In the genomic region with DNA sequence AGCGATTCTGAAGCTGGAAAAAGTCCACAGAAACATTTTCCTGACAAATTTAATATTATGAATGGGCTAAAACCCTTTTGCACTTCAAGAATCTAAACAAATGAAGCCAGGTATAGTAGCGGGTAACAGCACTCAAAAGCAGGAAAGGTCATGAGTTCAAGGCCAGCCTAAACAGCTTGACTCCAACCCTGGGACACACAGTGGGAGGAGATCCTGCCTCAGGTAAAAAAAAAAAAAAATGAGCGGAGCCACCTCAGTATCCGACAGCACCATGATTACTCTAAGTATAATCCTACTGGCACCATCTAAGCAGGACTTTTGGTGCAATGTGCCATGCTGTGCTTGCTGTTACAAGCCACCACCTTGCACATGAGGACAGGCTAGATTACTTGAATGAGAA, we compare ENCODE assay signal across 8 mouse cellular contexts. TPM values are rescaled to one million over a fixed set of nuclear protein-coding genes. Genes with fewer than 3 reads are reported as not detected.
DNase-seq lines count a peak whose midpoint lies in the region; ATAC-seq lines count a peak whose summit lies in the region.
"Had no signal": no experiment of that assay in that cellular context is flagged by ENCODE, and none has a peak within 500 bp of the region (broad histone marks: within the 10 kb centered on the region; RNA-seq: fewer than 3 reads in every experiment).

No protein-coding gene starts in this region.

- no peak overlapping the region for H3K27ac ChIP-seq in lung, embryonic 16.5 days (ENCODE audit: low read length)
- H3K27ac ChIP-seq in forebrain, embryonic 13.5 days, result no peak overlapping the region
- no peak overlapping the region for H3K27ac ChIP-seq in liver, embryonic 11.5 days (ENCODE audit: low read depth, low read length)
- no peak overlapping the region for H3K27ac ChIP-seq in stomach, embryonic 16.5 days (ENCODE audit: low read length)

- no peak overlapping the region for H3K4me3 ChIP-seq in lung, embryonic 16.5 days (ENCODE audit: low read length)
- peak overlapping the region; percentile 100 for H3K4me3 ChIP-seq in forebrain, embryonic 13.5 days
- no peak overlapping the region for H3K4me3 ChIP-seq in liver, embryonic 11.5 days (ENCODE audit: low read depth, low read length)
- H3K4me3 ChIP-seq in stomach, embryonic 16.5 days (replicated peaks; ENCODE audit: low read length), result no peak overlapping the region

- peaks cover 14% of the 10 kb centered on the region for H3K4me1 ChIP-seq in lung, embryonic 16.5 days (replicated peaks; ENCODE audit: control insufficient read depth, insufficient read depth, low read length)
- H3K4me1 ChIP-seq in forebrain, embryonic 13.5 days, result peaks cover 20% of the 10 kb centered on the region
- peaks cover 6% of the 10 kb centered on the region for H3K4me1 ChIP-seq in liver, embryonic 11.5 days (replicated peaks; ENCODE audit: control insufficient read depth, insufficient read depth, low read length)
- H3K4me1 ChIP-seq in stomach, embryonic 16.5 days (ENCODE audit: control insufficient read depth, insufficient read depth, low read length), result peaks cover 10% of the 10 kb centered on the region

- H3K9ac ChIP-seq in lung, embryonic 16.5 days (ENCODE audit: low read length), result no peak overlapping the region
- peak overlapping the region; percentile 99; the same call in 1 of the 2 replicates for H3K9ac ChIP-seq in forebrain, embryonic 13.5 days
- no peak overlapping the region for H3K9ac ChIP-seq in liver, embryonic 11.5 days (ENCODE audit: low read depth, low read length)
- H3K9ac ChIP-seq in stomach, embryonic 16.5 days (ENCODE audit: low read length), result no peak overlapping the region

- no peak for ATAC-seq in lung, embryonic 16.5 days (ENCODE audit: low read depth)
- no peak for ATAC-seq in forebrain, embryonic 13.5 days
- ATAC-seq in liver, embryonic 11.5 days (replicated peaks; ENCODE audit: low FRiP score), result no peak
- no peak for ATAC-seq in stomach, embryonic 16.5 days (ENCODE audit: insufficient read depth, low FRiP score)

- H3K4me2 ChIP-seq in lung, embryonic 16.5 days (ENCODE audit: low read depth, low read length), result peak overlapping the region; percentile 90; the same call in 1 of the 2 replicates
- peak overlapping the region; percentile 83 for H3K4me2 ChIP-seq in forebrain, embryonic 13.5 days
- H3K4me2 ChIP-seq in liver, embryonic 11.5 days, result peak overlapping the region; percentile 96; the same call in 1 of the 2 replicates
- peak overlapping the region; percentile 94 for H3K4me2 ChIP-seq in stomach, embryonic 16.5 days (ENCODE audit: low read depth, low read length)

- no peaks in the 10 kb centered on the region for H3K9me3 ChIP-seq in lung, embryonic 16.5 days (ENCODE audit: control insufficient read depth, low read length)
- H3K9me3 ChIP-seq in forebrain, embryonic 13.5 days (replicated peaks), result no peaks in the 10 kb centered on the region
- no peaks in the 10 kb centered on the region for H3K9me3 ChIP-seq in liver, embryonic 11.5 days (ENCODE audit: control insufficient read depth, low read length)
- no peaks in the 10 kb centered on the region for H3K9me3 ChIP-seq in stomach, embryonic 16.5 days (replicated peaks; ENCODE audit: control insufficient read depth, low read length)

- no peaks in the 10 kb centered on the region for H3K27me3 ChIP-seq in lung, embryonic 16.5 days (ENCODE audit: control insufficient read depth, insufficient read depth, low read depth, low read length)
- no peaks in the 10 kb centered on the region for H3K27me3 ChIP-seq in forebrain, embryonic 13.5 days
- no peaks in the 10 kb centered on the region for H3K27me3 ChIP-seq in liver, embryonic 11.5 days (replicated peaks; ENCODE audit: control insufficient read depth, insufficient read depth, low read length)
- no peaks in the 10 kb centered on the region for H3K27me3 ChIP-seq in stomach, embryonic 16.5 days (ENCODE audit: control insufficient read depth, insufficient read depth, low read length)

- WGBS in lung, embryonic 16.5 days, result 57% methylated on average over 4 of the region's 4 CpGs
- WGBS in forebrain, embryonic 13.5 days, result 73% methylated on average over 4 of the region's 4 CpGs
- 76% methylated on average over 4 of the region's 4 CpGs for WGBS in liver, embryonic 11.5 days
- 49% methylated on average over 4 of the region's 4 CpGs for WGBS in stomach, embryonic 16.5 days

- peaks cover 8% of the 10 kb centered on the region for H3K36me3 ChIP-seq in lung, embryonic 16.5 days (ENCODE audit: control insufficient read depth, insufficient read depth, low read length)
- peaks cover 39% of the 10 kb centered on the region for H3K36me3 ChIP-seq in forebrain, embryonic 13.5 days (ENCODE audit: poor library complexity, severe bottlenecking)
- peaks cover 10% of the 10 kb centered on the region for H3K36me3 ChIP-seq in liver, embryonic 11.5 days (ENCODE audit: control insufficient read depth, insufficient read depth, low read length)
- peaks cover 8% of the 10 kb centered on the region; the same call in 1 of the 2 replicates for H3K36me3 ChIP-seq in stomach, embryonic 16.5 days (ENCODE audit: control insufficient read depth, insufficient read depth, low read length)

- no peak for DNase-seq in lung, adult 18-20 months
- DNase-seq in liver, embryonic 11.5 days (ENCODE audit: low spot score), result no peak
- DNase-seq in ovary, adult 18-20 months (ENCODE audit: low spot score), result no peak
- no peak for DNase-seq in cerebellum, adult 11 months
- DNase-seq: thymus, postnatal 4 days had no signal

RNA-seq across cellular contexts. Expression of gene Ppp2r5e, which starts 2.2 kb away (rescaled TPM):
- 9.9 and 10.3 TPM in 2 replicates for polyA plus RNA-seq in lung, embryonic 16.5 days (2015; fragmentation: Nextera tagmentation; extraction: Ambion mirVana)
- 21.8 and 24.0 TPM in 2 replicates for polyA plus RNA-seq in forebrain, embryonic 13.5 days (2015; fragmentation: Nextera tagmentation; extraction: Ambion mirVana)
- 10.0 and 10.7 TPM in 2 replicates for polyA plus RNA-seq in liver, embryonic 11.5 days (2014; fragmentation: Nextera tagmentation; extraction: Ambion mirVana)
- 7.3 and 7.8 TPM in 2 replicates for polyA plus RNA-seq in stomach, embryonic 16.5 days (2015; fragmentation: Nextera tagmentation; extraction: Ambion mirVana)
